Mouse (Mus musculus) frontal cortex, postnatal 36 days (tissue): ENCODE measurements around the gene Ppm1l.

ENCODE experiments used
- DNase-seq, 2 experiments: peaks; one replicate each; pipeline ENCODE4 v3.0.0; 2022; ENCODE audit warnings: low spot score in 2 of 2

The Ppm1l gene

DNA sequence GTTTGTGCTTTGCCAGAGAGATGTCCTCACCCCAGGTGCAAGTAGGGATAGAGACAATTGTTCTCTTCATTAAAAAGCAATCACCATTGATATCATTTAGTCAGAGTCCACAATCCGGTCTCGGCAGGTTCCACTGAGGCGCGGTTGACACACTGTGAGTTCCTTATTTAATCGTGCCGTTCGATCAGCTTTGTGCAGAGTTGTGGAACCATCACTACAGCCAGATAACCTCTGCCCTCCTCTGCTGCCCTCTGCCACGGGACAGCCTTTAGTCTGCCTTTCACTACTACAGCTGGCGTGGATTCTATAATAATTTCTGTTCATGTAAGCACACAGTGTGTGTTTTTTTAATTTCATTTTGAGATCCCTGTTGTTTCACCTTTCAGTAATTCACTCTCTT, 17.2 kb downstream of the Ppm1l start:
- DNase-seq, result no peak

DNA sequence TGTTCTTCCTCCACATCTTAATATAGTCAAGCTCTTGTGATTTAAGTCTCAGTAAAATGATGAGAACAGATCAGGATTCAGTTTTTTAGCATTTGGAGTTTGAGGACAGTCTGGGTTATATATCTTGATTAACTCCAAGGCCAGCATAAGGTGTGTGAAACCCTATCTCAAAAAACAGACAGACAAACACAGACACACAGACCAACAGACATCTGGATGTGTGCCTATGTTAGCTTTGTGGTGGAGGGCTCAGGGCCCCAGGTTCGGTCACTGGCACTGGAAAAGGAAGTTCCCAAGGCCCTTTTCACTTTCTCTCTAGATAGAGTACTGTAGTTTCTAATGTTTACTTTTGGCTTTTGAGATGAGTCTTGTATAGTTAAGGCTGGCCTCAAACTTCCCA, 23.8 kb downstream of the Ppm1l start:
- no peak for DNase-seq

DNA sequence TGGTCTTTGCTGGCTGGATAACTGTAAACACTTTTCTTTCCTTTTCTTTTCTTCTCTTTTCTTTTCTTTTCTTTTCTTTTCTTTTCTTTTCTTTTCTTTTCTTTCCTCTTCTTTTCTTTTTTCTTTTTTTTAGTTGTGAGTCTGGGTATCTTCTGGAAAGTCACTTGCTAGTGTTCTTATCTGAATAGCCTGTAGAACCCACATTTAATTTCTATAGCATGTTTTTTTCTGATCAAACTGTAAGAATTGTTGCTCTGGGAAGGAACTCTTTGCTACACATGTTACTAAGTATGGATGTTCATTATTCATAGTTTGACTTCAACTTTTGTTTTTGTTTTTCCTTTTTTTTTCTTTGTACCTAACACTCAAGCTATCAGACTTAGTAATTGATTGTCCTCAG, 24.3 kb downstream of the Ppm1l start:
- DNase-seq, result no peak

DNA sequence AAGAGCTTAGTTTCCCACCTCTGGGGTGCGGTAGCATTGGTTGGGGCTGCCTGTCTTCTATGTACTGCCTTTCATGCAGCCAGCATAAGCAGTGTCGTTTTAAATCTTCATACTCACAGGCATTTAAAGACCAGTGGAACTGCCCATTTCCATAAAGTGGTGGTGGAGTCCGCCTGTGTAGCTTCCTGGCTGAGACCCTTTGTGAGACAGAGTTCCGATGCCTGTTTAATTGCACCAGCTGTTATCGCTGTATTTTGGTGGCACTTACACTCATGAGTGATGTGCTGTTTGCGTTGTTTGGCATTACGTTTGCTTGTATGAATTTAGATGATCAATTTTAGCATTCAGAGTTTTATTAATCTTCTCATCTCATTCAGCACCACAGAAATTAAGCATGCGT, 24.9 kb downstream of the Ppm1l start:
- DNase-seq, result no peak

DNA sequence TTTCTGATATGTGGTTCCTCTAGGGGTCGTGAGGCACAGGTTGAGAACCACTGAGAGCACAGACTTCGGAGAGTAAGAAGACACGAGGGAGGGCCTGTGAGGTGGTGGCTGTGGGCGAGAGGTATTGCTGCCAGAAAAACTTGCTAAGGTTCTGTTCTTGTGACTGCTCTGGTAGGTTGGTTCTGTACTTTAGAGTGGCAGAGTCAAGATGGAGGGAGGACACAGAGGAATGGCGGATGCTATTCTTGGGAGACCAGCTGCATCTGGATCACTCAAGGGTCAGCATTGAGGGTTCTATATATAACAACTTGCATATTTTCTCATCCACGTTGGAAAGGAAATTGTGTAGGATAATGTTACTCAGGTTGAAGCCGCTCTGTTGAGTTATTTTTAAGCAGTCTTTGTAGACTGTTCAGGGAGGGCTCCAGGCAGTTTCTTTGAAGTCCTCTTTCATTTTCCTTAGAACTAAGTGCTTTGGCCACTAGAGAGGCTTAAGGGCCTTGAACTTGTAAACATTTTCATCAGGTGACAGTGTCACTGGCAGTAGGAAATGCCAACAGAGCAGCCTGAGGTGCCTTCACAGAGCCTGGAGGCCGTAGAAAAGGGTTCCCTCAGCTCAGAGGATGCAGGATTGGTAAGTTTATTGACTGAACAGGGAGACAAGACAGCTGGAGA, 25.7 kb downstream of the Ppm1l start:
- DNase-seq, result no peak

DNA sequence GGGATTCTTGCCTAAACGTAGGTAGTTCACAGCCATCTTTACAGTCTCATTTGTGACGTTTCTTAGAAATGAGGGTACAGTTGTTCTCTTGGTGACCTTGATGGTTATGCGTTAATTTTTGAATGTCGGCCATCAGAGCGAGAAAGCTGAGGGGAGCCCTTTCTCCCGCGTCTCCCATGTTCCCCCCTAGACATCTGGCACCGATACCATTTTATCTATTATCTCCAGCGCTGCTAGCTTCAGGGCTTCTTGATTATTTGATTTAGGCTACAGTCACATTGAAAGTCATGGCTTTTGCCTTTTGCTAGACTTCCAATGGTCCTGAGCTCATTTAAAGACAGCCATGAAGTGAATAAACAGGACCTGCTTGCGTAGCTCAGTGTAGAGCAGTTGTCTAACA, 26.5 kb downstream of the Ppm1l start:
- no peak for DNase-seq

DNA sequence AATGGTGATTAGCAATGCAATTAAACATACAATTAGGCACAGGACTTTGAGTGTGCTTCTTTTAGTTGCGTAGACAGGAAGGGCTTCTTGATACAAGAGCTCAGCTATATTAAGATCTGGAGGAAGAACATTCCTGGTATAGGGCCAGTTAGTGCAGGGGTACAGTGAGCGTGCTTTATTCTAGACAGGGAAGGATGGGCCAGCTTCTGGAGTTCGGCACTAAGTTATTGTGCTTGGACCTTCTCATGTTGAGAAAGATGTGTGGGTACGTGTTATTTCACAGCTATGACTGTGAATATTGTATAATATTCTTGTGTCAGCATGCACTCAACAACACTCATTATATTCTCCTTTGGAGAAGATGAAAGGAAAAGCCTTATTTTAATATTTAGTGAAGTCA, 29.9 kb downstream of the Ppm1l start:
- DNase-seq, result no peak

DNA sequence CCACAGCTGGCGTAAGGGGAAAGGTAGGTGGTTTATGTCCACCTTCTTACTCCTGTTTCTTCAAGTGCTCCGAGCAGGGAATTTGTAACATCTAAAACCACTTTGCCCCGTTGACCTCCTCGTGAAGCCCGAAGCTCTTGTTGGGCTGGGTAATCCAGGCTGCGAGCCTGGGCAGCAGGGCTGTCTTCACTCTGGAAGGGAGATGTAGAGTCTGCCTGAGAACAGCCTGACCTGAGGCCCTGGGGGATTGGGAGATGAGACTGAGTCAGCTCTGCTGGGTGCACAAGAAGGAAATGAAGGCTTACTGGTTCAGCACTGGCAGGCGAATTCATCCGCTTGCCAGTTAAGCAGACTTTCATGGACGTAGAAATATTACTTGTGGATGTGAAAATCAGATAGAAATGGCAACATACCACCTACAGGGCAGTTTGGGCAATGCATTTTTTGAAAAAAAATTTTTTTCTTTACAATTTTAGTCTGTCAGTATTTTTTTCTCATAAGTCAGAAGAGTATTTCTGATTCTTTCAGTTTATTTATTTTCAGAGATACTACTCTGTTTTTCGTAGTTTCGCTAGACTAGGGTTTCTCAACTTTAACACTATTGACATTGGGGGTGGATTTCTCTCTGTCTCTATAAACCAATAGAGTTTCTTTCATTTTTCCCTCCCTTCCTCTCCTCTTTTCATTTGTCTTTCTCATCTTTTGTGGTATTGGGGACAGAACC, 31.7 kb downstream of the Ppm1l start:
- DNase-seq, result no peak

DNA sequence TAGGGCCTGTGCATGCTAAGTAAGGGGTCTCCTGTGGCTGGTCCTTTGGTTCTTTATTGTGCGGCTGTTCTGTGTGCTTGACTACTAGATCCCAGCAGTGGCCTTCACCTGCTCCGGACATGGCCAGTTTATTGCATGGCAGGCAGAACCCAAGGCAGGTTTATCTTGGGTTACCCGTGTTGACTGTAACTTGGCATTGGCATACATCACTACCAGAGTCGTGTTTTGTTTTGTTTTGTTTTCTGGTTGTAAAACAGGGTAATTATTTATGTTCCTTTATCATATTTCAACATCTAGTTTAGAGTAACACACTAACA, 32.2 kb downstream of the Ppm1l start:
- DNase-seq, result no peak

DNA sequence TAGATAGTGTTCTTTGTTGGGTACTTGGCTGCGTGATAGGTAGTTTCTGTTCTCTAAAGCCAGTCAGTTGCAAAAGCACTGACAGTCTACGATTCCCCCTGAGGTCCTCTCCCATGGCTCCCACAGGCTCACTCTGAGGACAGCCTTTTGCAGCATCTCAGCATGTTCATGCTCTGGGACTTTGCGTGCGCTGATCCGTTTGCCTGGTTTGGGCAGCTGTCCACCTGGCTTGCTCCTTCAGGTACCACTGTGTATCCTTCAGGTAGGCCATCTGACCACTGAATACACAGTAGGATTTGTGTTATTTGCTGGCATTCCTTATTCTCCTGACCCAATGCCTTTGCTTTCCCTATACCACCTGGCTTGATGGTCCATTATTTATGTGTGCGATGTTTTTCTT, 33.3 kb downstream of the Ppm1l start:
- DNase-seq, result no peak

DNA sequence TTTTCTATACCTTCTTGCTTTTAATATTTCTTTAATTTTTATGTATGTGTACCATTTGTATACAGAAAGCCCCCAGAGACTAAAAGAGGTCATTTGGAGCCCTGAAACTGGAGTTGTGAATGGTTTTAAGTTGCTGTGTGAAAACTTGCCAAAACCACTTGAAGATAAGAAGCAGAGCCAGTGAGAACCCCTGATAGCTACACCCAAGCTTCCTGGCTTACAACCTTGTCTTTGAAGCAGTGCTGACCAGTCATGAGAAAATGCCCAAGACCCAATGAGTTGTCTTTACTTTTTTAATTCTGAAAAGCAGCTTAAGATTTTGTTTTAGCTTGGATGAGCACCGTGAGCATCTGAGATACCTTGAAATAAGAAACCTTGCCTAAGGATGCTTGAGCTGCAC, 35.5 kb downstream of the Ppm1l start:
- no peak for DNase-seq

DNA sequence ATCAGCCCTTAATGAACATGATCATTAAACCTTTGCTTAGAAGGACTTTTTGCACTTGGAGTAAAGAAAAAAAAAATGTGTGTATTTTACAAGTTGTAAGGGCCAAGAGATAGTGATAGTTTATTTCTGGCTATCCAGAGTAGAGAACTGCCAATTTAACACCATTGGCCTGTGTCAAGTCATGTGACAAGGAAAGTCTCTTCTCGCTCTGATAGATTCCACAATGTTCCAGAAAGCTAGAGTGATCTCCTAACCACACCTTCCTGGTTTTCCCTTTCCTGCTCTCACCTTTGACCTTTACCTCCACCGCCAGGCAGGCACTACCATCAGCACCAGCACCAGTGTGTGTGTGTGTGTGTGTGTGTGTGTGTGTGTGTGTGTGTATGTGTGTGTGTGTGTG, 38.0 kb downstream of the Ppm1l start:
- no peak for DNase-seq

DNA sequence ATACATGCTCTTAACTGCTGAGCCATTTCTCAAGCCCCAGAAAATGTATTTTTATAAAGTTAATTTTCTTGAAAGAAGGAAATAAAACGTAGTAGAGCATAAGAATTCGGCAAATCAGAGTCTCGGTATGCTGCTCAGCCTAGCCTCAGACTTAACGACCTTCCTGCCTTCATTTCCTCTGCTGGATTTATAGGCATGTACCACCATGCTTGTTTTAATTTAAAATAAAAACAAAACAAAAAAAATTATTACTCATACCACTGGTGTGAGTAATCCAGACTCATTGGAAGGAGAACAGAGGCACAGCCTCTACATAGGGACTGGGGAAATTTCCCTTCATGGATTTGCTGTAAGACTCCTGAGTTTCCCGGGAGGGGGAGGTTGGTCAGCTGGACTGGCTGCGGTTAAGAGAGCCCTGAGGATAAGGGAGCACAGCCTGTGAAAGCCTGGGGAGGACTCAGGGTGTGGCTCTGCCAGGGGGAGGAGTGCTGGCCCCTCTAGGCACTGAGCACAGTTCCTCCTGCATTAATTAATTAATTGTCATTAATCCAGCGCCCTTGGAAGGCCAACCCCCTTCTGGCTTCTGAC, 39.5 kb downstream of the Ppm1l start:
- DNase-seq, result no peak

DNA sequence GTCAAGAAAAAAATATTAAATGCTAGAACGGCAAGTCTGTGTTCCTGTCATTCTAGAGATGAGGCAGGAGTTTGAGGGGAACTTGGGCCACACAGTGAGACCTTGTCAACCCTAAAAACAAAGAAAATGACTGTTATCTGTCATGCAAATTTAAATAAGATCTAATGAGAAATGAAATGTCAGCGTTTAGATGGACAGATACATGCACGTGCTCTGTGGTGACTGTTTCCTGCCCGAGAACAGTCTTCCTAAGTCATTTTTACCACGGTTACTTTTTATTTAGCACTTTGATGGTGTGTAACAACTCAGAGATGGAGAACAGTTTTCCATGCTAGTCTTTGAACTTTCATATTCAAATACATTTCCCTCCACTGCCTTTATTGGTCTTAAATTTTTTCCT, 40.1 kb downstream of the Ppm1l start:
- no peak for DNase-seq

DNA sequence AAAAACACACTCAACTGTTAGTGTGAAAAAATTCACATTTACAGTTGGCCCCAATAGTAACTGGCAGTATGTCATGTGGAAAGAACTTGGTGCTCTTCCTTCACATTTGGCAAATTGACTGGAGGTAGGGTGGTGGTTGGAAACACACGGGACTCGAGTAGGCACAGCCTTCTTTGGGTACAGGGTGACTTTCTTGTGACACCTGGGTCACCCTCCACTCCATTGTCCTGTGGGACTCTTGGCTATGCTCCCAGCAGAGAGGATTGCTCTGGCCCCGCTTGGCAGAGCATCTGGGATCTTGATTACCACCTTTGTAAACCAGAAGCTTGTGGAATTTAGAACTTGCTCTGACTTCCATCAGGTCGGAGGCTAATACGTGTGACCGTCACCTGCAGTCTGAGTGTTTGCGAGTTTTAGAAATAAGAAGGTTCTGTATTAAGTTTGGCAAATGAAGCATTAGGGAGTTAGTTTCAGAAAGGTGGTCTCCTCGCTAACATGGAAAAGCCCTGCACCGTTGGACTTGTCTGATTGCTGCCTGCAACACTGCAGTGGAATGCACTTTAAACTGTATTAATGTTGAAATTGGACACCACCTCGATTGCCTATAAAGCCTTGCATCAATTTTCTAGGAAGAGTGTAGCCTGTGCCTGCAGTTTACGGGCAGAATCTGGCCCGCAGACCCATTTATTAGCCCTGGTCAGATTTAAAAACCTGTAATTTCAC, 41.4 kb downstream of the Ppm1l start:
- DNase-seq, result no peak

DNA sequence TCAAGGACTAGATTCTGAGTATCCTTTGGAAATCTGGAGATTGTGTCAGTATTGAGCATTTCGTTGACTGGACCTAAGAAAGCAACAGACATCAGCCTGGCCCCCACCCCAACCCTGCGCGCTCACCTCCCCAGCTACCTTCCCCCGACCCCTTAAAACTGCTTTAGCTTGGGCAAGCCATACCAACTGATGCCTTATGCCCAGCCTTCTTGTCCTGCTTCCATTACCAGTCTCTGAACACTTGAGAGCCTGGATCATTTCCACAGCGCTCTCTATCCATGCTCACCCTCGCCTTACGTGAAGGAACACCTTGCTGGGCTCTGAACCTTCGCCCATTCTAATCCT, 41.9 kb downstream of the Ppm1l start:
- DNase-seq, result no peak

DNA sequence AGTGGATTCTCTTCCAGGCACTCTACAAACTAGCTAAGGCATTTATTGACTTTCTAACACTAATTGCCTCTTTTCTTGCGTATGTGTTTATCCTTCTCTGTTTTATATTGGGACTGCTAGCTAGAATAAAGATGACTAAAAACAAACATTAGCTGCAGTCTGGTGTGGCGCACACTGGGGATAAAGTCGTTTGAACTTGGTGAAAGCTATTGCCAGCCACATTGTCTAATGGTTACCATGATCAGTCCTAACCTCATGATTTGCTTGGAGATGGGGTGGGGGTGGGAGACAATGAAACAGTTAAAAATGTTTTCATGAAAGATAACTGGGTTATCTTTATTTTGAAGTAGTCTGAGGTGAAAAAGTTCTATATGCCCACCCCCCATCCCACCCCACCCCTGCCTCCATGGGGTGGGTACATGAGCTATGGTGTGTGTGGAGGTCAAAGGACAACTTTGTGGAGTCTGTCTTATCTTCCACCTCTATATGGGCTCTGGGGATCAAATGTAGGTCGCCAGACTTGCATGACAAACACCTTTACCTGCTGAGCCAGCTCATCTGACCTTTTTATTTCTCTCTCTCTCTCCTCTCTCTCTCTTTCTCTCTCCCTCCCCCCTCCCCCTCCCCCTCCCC, 43.7 kb downstream of the Ppm1l start:
- DNase-seq, result no peak

DNA sequence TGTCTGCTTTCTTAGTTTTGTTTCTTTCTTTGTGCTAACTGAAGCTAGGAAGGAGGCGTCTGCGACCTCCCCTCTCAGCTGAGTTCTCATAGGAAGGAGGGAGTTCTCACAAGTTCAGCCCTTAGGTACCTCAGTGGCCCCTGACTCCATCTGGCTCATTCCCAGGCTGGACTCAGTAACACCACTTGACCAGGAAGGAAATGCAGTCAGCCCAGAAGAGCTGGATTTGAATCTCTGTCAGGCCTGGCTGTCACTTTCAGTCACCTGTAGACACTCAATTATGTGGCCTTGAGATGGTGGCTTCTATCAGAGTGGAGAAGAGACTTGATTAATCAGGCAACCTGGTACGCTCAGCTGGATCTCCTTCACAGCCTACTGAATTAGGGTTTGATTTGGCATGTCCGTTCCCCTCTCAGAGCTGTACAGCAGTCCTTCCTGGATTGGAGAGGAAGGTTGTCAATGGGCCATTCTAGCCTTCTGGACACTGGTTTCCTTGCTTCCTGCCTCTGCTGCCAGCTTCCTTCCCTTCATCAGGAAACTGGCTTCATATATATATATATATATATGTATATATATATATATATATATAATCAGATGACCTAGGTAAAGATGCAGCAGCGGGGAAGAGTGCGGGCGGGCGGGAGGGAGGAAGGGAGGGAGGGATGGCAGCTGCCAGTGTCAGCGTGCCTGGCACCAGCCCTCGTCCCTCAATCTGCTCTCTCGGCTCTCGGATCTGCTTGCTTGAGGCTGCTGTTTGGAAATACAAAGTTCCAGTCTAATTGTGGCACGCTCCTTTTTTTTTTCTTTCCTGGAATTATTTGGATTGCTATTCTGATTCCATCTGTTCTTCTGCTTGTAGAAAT, 45.1 kb downstream of the Ppm1l start:
- no peak for DNase-seq

DNA sequence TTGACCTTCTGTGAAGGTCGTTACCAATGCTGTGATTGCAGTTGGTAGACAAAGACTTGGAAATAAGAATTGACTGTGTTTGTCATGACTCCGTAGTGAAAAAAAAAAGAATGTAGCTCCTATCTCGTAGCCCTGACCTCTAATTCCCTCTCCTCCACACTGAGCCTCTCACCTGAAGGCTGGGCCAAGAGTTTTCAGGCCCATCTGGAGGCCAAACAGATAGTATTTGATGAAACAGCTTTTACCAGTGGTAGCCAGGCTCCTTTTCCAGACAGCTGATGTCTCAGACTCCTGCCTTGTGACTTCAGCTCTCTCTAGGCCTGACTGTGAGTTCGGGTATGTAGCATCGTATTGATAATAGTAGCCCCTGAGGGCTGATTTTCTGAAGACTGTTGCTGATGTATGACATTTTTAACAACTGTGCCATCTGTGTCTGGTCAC, 45.7 kb downstream of the Ppm1l start:
- DNase-seq, result no peak

DNA sequence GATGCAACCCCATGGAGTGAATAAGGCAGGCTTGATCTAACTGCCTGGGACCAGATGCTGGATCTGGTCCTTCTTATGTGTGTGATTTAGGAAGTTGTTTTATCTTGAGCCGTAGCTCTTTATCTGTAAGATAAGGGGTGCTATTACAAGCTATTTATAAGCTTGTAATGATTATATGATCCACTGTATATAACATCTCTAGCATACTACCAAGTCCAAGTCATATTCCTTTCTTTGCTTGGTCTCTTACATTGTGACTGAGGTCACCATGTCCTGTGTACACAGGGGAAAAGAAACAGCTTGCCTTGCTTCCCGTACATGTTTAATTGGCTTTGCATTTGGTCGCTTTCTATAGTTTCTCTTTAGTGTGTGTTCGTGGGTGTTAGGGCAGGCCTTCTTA, 46.2 kb downstream of the Ppm1l start:
- no peak for DNase-seq

DNA sequence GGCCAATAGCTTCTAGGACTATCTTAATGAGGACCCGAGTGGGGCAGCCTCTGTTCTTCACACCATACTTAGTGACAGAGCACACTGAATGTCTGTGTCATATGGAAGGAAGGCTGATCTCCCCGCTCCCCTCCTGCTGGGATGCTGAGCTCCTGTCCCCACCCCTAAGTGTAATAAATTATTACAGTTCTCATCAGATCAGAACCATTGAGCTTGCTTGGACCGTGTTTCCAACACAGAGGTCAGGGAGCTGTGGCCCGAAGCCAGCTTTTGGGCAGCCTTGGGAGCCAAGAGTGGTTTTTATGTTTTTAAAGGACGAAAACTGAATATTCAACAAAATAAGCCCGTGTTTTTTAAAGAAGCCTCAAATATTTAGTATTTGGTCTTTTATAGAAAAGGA, 47.5 kb downstream of the Ppm1l start:
- DNase-seq, result no peak

DNA sequence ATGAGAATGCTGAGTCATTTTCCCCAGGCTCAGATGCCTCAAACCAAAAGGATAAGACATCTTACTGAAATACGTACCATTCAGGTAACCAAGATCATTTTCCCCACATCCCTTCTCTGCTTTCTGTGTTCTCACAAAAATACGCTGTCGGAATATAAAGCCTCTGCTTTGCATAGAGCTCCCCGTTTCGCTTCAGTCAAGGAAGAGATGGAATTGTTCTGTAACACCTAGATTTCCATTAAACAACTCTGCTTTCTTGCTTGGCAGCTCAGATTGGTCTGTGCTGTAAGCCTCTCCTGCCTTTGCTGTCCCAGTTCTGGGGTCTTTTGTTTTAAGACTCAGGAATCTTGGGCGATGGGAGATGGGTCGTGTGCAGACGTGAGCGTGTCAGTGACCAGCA, 51.3 kb downstream of the Ppm1l start:
- no peak for DNase-seq
